Mouse (Mus musculus) forebrain, postnatal 0 days (tissue): ENCODE measurements around the gene Ephb4. TPM values are rescaled to one million over a fixed set of nuclear protein-coding genes. Genes with fewer than 3 reads are reported as not detected.

Source experiments
- ATAC-seq: fragments of 200-750 bp; cut with Nextera tagmentation; 2 replicates; pipeline ENCODE4 v1.8.0; 2017; ENCODE audit warnings: mild to moderate bottlenecking, moderate library complexity
- DNase-seq: peaks from one replicate; pipeline ENCODE4 v3.0.0-alpha.2; 2015
- H3K27ac ChIP-seq: fragments of 300-500 bp; sonication (generic); 2 replicates; pipeline ENCODE4 v1.5.1; 2014; ENCODE audit warnings: low read depth, mild to moderate bottlenecking, antibody characterized with exemption, low read length, moderate library complexity, mixed read lengths
- H3K27me3 ChIP-seq: fragments of 300-500 bp; sonication (generic); 2 replicates; pipeline ENCODE4 v1.6.1; 2014; ENCODE audit warnings: mild to moderate bottlenecking, low read length, mixed read lengths; ENCODE audit not compliant: insufficient read depth
- H3K36me3 ChIP-seq: fragments of 300-500 bp; sonication (generic); 2 replicates; pipeline ENCODE4 v1.6.1; 2014; ENCODE audit warnings: mild to moderate bottlenecking, moderate library complexity; ENCODE audit not compliant: insufficient read depth
- H3K4me1 ChIP-seq: fragments of 300-500 bp; sonication (generic); 2 replicates; pipeline ENCODE4 v1.6.1; 2014; ENCODE audit warnings: antibody characterized with exemption; ENCODE audit not compliant: insufficient read depth
- H3K4me2 ChIP-seq: fragments of 300-500 bp; sonication (generic); 2 replicates; pipeline ENCODE4 v1.6.1; 2014; ENCODE audit warnings: low read depth, mild to moderate bottlenecking, moderate library complexity
- H3K4me3 ChIP-seq: fragments of 300-500 bp; sonication (generic); 2 replicates; pipeline ENCODE4 v1.5.1; 2014; ENCODE audit warnings: low read depth, low read length, mixed read lengths
- H3K9ac ChIP-seq: fragments of 300-500 bp; sonication (generic); 2 replicates; pipeline ENCODE4 v1.6.1; 2014; ENCODE audit warnings: mild to moderate bottlenecking
- H3K9me3 ChIP-seq: fragments of 300-500 bp; sonication (generic); 2 replicates; pipeline ENCODE4 v1.6.1; 2016; ENCODE audit warnings: low read length
- CTCF ChIP-seq: sonication (generic); IDR thresholded peaks from 2 replicates; pipeline ENCODE4 v1.5.1; 2016; ENCODE audit warnings: antibody characterized with exemption, control low read depth, low read depth
- WGBS: fragments of 180-500 bp; shearing (Covaris S2); extraction: QIAGEN DNeasy Blood & Tissue Kit; methylation state at CpG from one replicate; pipeline ENCODE4 v1.1.7; 2014; 5-methylcytosine and 5-hydroxymethylcytosine counted together
- polyA plus RNA-seq: library from polyadenylated mRNA; unstranded; fragments of >200 nt; fragmentation: Nextera tagmentation; extraction: Ambion mirVana; gene quantifications from 2 replicates; pipeline ENCODE4 v1.2.1, GENCODE M21; 2015
- total RNA-seq: library from RNA; depleted of rRNA; stranded (reverse); fragments of >200 nt; gene quantifications from 2 replicates; pipeline ENCODE4 v1.2.3, GENCODE M21; 2014; rRNA removed

Ephb4 gene
- total and polyA plus RNA-seq, 2 experiments from 2014 or later, result 4.9 to 12.7 TPM

- no peaks in the 10 kb centered on the region for H3K27me3 ChIP-seq
- H3K36me3 ChIP-seq, result no peaks in the 10 kb centered on the region
- TF ChIP-seq CTCF, result no peak
- H3K9me3 ChIP-seq, result no peaks in the 10 kb centered on the region
- no peak for ATAC-seq
- no peak overlapping the region for H3K4me3 ChIP-seq
- WGBS, result 56% methylated on average over 3 of the region's 3 CpGs
- no peak overlapping the region for H3K4me2 ChIP-seq
- no peak for DNase-seq
- H3K9ac ChIP-seq, result no peak overlapping the region
- no peak overlapping the region for H3K27ac ChIP-seq
- no peaks in the 10 kb centered on the region for H3K4me1 ChIP-seq
Measured at GRCm38 (mm10) chr5:137410066-137410465, 60.2 kb downstream of the Ephb4 start.

- no peak overlapping the region for H3K9ac ChIP-seq
- WGBS, result 93% methylated on average over 3 of the region's 3 CpGs
- no peak for TF ChIP-seq CTCF
- H3K27ac ChIP-seq, result no peak overlapping the region
- H3K4me3 ChIP-seq, result no peak overlapping the region
- H3K9me3 ChIP-seq, result no peaks in the 10 kb centered on the region
- no peaks in the 10 kb centered on the region for H3K4me1 ChIP-seq
- H3K36me3 ChIP-seq, result no peaks in the 10 kb centered on the region
- ATAC-seq (no peak), DNase-seq (no peak)
- no peak overlapping the region for H3K4me2 ChIP-seq
- no peaks in the 10 kb centered on the region for H3K27me3 ChIP-seq
Measured at GRCm38 (mm10) chr5:137410549-137410948, 60.6 kb downstream of the Ephb4 start.

DNA sequence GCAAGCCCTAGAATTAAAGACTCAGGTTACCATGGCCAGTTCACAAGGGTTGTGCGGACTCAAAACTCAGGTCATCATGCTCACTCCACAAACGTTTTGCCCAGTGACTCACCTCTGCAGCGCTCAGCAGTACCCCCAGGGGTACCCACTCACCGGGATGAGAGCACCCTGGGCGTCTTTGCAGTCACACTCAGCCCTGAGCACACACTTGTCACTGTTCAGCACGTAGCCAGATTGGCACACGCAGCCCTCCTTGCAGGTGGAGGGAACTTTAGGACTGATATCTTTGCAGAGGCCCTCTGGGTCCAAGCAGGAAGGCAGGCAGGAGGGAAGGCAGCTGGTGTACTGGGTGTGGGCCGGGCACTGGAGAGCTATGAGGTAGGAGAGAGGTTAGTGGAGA, 61.3 kb downstream of the Ephb4 start:
- no peak overlapping the region for H3K4me2 ChIP-seq
- H3K36me3 ChIP-seq, result no peaks in the 10 kb centered on the region
- no peak for TF ChIP-seq CTCF
- H3K9ac ChIP-seq, result no peak overlapping the region
- 77% methylated on average over 8 of the region's 8 CpGs for whole genome bisulfite sequencing
- no peaks in the 10 kb centered on the region for H3K9me3 ChIP-seq
- DNase-seq (no peak), ATAC-seq (no peak)
- no peak overlapping the region for H3K4me3 ChIP-seq
- H3K27ac ChIP-seq, result no peak overlapping the region
- H3K4me1 ChIP-seq, result no peaks in the 10 kb centered on the region
- H3K27me3 ChIP-seq, result no peaks in the 10 kb centered on the region

DNA sequence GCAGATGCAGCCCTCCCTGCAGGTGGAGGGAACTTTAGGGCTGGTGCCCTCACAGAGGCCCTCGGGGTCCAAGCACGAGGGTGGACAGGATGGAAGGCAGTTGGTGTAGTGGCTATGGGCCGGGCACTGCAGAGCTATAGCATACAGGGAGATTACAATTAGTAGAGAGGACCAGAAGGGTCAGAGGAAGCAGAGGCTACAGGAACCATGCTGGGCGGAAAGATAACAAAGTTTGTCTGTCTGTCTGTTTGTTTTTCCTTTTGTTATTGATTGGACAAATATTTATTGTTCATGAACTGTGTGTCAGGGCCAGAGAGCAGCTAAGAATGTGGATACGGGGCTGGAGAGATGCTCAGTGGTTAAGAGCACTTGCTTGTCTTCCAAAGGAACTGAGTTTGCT, 64.3 kb downstream of the Ephb4 start:
- Histone ChIP-seq H3K36me3 (no peaks in the 10 kb centered on the region), H3K4me3 (no peak overlapping the region), H3K9me3 (no peaks in the 10 kb centered on the region), H3K27me3 (no peaks in the 10 kb centered on the region), H3K4me2 (no peak overlapping the region), H3K27ac (no peak overlapping the region), H3K4me1 (no peaks in the 10 kb centered on the region), H3K9ac (no peak overlapping the region)
- no peak for ATAC-seq
- WGBS, result 63% methylated on average over 5 of the region's 5 CpGs
- no peak for DNase-seq
- no peak for TF ChIP-seq CTCF

DNA sequence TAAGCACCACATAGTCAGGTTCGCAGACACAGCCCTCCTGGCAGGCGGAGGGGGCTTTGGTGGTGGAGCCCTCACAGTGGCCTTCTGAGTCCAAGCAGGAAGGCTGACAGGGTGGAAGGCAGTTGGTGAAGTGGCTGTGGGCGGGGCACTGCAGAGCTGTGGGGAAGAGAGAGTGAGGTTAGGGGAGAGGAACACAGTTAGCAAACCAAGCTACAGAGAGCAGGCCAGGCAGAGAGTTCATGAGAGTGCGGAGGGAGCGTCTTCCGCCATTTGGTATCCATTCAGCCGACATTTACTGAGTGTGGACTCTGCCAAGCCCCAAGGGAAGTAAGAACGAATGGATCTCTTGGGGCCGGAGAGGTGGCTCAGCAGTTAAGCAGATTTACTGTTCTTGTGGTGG, 69.2 kb downstream of the Ephb4 start:
- ATAC-seq, result no peak
- Histone ChIP-seq H3K36me3 (no peaks in the 10 kb centered on the region), H3K9me3 (no peaks in the 10 kb centered on the region), H3K9ac (no peak overlapping the region), H3K4me1 (no peaks in the 10 kb centered on the region), H3K27me3 (no peaks in the 10 kb centered on the region), H3K4me2 (no peak overlapping the region), H3K27ac (no peak overlapping the region), H3K4me3 (no peak overlapping the region)
- TF ChIP-seq CTCF, result no peak
- DNase-seq, result no peak
- 78% methylated on average over 9 of the region's 9 CpGs for WGBS

- 83% methylated on average over 4 of the region's 4 CpGs for WGBS
- Histone ChIP-seq H3K9me3 (no peaks in the 10 kb centered on the region), H3K36me3 (no peaks in the 10 kb centered on the region), H3K27ac (no peak overlapping the region), H3K4me3 (no peak overlapping the region), H3K4me2 (no peak overlapping the region), H3K4me1 (no peaks in the 10 kb centered on the region), H3K9ac (no peak overlapping the region), H3K27me3 (no peaks in the 10 kb centered on the region)
- DNase-seq (no peak), ATAC-seq (no peak)
- no peak for TF ChIP-seq CTCF
Measured at GRCm38 (mm10) chr5:137419841-137420240, 69.9 kb downstream of the Ephb4 start.

GRCm38 (mm10) chr5:137425648-137426047, 75.7 kb downstream of the Ephb4 start:
- Histone ChIP-seq H3K27ac (no peak overlapping the region), H3K4me1 (no peaks in the 10 kb centered on the region), H3K9me3 (no peaks in the 10 kb centered on the region), H3K4me2 (no peak overlapping the region), H3K27me3 (no peaks in the 10 kb centered on the region), H3K36me3 (no peaks in the 10 kb centered on the region), H3K4me3 (no peak overlapping the region), H3K9ac (no peak overlapping the region)
- no peak for ATAC-seq
- TF ChIP-seq CTCF, result no peak
- DNase-seq, result peak; percentile 37
- WGBS, result 48% methylated on average over 6 of the region's 6 CpGs

Other genes with a start within 250 kb of the Ephb4 start
- 4.0 and 5.7 TPM in 2 replicates for gene Trim56, start 233.9 kb upstream of the Ephb4 start, total RNA-seq
- 1.1 and 2.3 TPM in 2 replicates for gene Trim56, start 233.9 kb upstream of the Ephb4 start, polyA plus RNA-seq
- not detected in 2 replicates for gene Muc3, start 200.8 kb upstream of the Ephb4 start, total RNA-seq
- gene Muc3, start 200.8 kb upstream of the Ephb4 start, polyA plus RNA-seq, result not detected in 2 replicates
- gene Muc3a, start 137.7 kb upstream of the Ephb4 start, total RNA-seq, result 0.10 and 0.31 TPM in 2 replicates
- 0.13 TPM in 2 replicates for gene Muc3a, start 137.7 kb upstream of the Ephb4 start, polyA plus RNA-seq
- 48.4 and 73.2 TPM in 2 replicates for gene Ache, start 62.6 kb upstream of the Ephb4 start, total RNA-seq
- gene Ache, start 62.6 kb upstream of the Ephb4 start, polyA plus RNA-seq, result 44.3 and 69.1 TPM in 2 replicates
- 15.2 and 16.2 TPM in 2 replicates for gene Ufsp1, start 55.5 kb upstream of the Ephb4 start, total RNA-seq
- gene Ufsp1, start 55.5 kb upstream of the Ephb4 start, polyA plus RNA-seq, result 15.8 and 23.4 TPM in 2 replicates
- gene Srrt, start 42.4 kb upstream of the Ephb4 start, total RNA-seq, result 136 and 153 TPM in 2 replicates
- 52.3 and 55.6 TPM in 2 replicates for gene Srrt, start 42.4 kb upstream of the Ephb4 start, polyA plus RNA-seq
- gene Trip6, start 35.7 kb upstream of the Ephb4 start, total RNA-seq, result 10.8 and 11.4 TPM in 2 replicates
- 9.9 and 11.6 TPM in 2 replicates for gene Trip6, start 35.7 kb upstream of the Ephb4 start, polyA plus RNA-seq
- gene Slc12a9, start 16.5 kb upstream of the Ephb4 start, total RNA-seq, result 19.3 and 21.8 TPM in 2 replicates
- 12.5 and 18.4 TPM in 2 replicates for gene Slc12a9, start 16.5 kb upstream of the Ephb4 start, polyA plus RNA-seq
- 0.31 and 0.62 TPM in 2 replicates for gene Zan, start 127.0 kb downstream of the Ephb4 start, total RNA-seq
- gene Zan, start 127.0 kb downstream of the Ephb4 start, polyA plus RNA-seq, result 0.08 and 0.14 TPM in 2 replicates
- gene Pop7, start 152.4 kb downstream of the Ephb4 start, total RNA-seq, result 79.1 and 80.6 TPM in 2 replicates
- 99.2 and 110 TPM in 2 replicates for gene Pop7, start 152.4 kb downstream of the Ephb4 start, polyA plus RNA-seq
- gene Gigyf1, start 168.4 kb downstream of the Ephb4 start, total RNA-seq, result 21.1 and 25.2 TPM in 2 replicates
- gene Gigyf1, start 168.4 kb downstream of the Ephb4 start, polyA plus RNA-seq, result 6.1 and 10.6 TPM in 2 replicates
- not detected in 2 replicates for gene Epo, start 183.1 kb downstream of the Ephb4 start, total RNA-seq
- gene Epo, start 183.1 kb downstream of the Ephb4 start, polyA plus RNA-seq, result not detected in 2 replicates
- 1,237 and 1,339 TPM in 2 replicates for gene Gnb2, start 183.4 kb downstream of the Ephb4 start, total RNA-seq
- gene Gnb2, start 183.4 kb downstream of the Ephb4 start, polyA plus RNA-seq, result 766 and 769 TPM in 2 replicates
- gene Actl6b, start 203.4 kb downstream of the Ephb4 start, total RNA-seq, result 234 and 254 TPM in 2 replicates
- 256 and 281 TPM in 2 replicates for gene Actl6b, start 203.4 kb downstream of the Ephb4 start, polyA plus RNA-seq
- gene Tfr2, start 219.7 kb downstream of the Ephb4 start, total RNA-seq, result 12.6 and 16.3 TPM in 2 replicates
- gene Tfr2, start 219.7 kb downstream of the Ephb4 start, polyA plus RNA-seq, result 9.4 and 11.7 TPM in 2 replicates